Mouse (Mus musculus) CH12.LX (cell line): ENCODE measurements around the gene Slc25a45. TPM values are rescaled to one million over a fixed set of nuclear protein-coding genes. Genes with fewer than 3 reads are reported as not detected.

ENCODE experiments used
- DNase-seq: peaks from one replicate; pipeline ENCODE4 v3.0.0-alpha.2; 2013; ENCODE audit errors: extremely low read depth
- H3K27ac ChIP-seq: 2 replicates; pipeline ENCODE4 v1.5.1; 2012; ENCODE audit warnings: low read depth, mild to moderate bottlenecking, control low read depth, moderate library complexity; ENCODE audit not compliant: insufficient read depth
- H3K27me3 ChIP-seq: replicated peaks from 2 replicates; pipeline ENCODE3; 2012; ENCODE audit warnings: inconsistent platforms
- H3K36me3 ChIP-seq, 2 experiments: replicated peaks in 1 of 2; 2 replicates each; pipeline versions ENCODE3 to v1.6.1; 2012; ENCODE audit warnings: inconsistent platforms in 1 of 2, low read length in 1 of 2, mild to moderate bottlenecking in 1 of 2, mixed read lengths in 1 of 2, moderate library complexity in 1 of 2; ENCODE audit not compliant: control insufficient read depth in 1 of 2, insufficient read depth in 1 of 2
- H3K4me1 ChIP-seq, 2 experiments: 2 replicates each; pipeline ENCODE4 v1.6.1; 2012; ENCODE audit warnings: inconsistent platforms in 1 of 2, moderate library complexity in 1 of 2; ENCODE audit not compliant: insufficient read depth in 2 of 2, control insufficient read depth in 1 of 2
- H3K4me2 ChIP-seq: 2 replicates; pipeline ENCODE4 v1.6.1; 2012; ENCODE audit warnings: low read depth, mild to moderate bottlenecking, control low read depth; ENCODE audit not compliant: poor library complexity, insufficient read depth, severe bottlenecking
- H3K4me3 ChIP-seq, 3 experiments: fragments of 150-350 bp in 1 of 3; sonication (generic) in 1 of 3; replicated peaks in 1 of 3; 2 replicates each; pipeline versions ENCODE3 to v1.5.1; 2011 to 2012; ENCODE audit warnings: low read depth in 2 of 3, low read length in 2 of 3, mild to moderate bottlenecking in 2 of 3, moderate library complexity in 2 of 3, control low read depth in 1 of 3, improper control_type of control experiment in 1 of 3, inconsistent platforms in 1 of 3, mixed read lengths in 1 of 3; ENCODE audit not compliant: poor library complexity in 1 of 3
- H3K79me2 ChIP-seq: replicated peaks from 2 replicates; pipeline ENCODE4 v1.6.1; 2012; ENCODE audit warnings: mild to moderate bottlenecking, moderate library complexity; ENCODE audit not compliant: control insufficient read depth, poor library complexity, insufficient read depth, severe bottlenecking; ENCODE audit errors: extremely low read depth
- H3K9ac ChIP-seq: 2 replicates; pipeline ENCODE4 v1.6.1; 2012; ENCODE audit warnings: low read depth, mild to moderate bottlenecking, control low read depth, moderate library complexity; ENCODE audit not compliant: insufficient read depth
- H3K9me3 ChIP-seq: replicated peaks from 2 replicates; pipeline ENCODE3; 2012; ENCODE audit warnings: low read length, inconsistent platforms, mixed read lengths
- BHLHE40 ChIP-seq: IDR thresholded peaks from 2 replicates; pipeline ENCODE4 v1.6.1; 2011; ENCODE audit warnings: mild to moderate bottlenecking, low read depth, low read length, improper control_type of control experiment
- CHD1 ChIP-seq: IDR thresholded peaks from 2 replicates; pipeline ENCODE4 v1.6.1; 2012; ENCODE audit warnings: low read depth, low read length, improper control_type of control experiment, inconsistent platforms
- CHD2 ChIP-seq: IDR thresholded peaks from 2 replicates; pipeline ENCODE4 v1.6.1; 2011; ENCODE audit warnings: low read length, improper control_type of control experiment
- ELF1 ChIP-seq: IDR thresholded peaks from 2 replicates; pipeline ENCODE4 v1.6.1; 2014; ENCODE audit warnings: low read depth, mild to moderate bottlenecking, inconsistent platforms, low read length, improper control_type of control experiment
- EP300 ChIP-seq: IDR thresholded peaks from 2 replicates; pipeline ENCODE4 v1.6.1; 2011; ENCODE audit warnings: low read length, improper control_type of control experiment
- ETS1 ChIP-seq: conservative IDR thresholded peaks from 2 replicates; pipeline ENCODE4 v1.6.1; 2012; ENCODE audit warnings: low read depth, mild to moderate bottlenecking, inconsistent platforms, low read length, improper control_type of control experiment, moderate library complexity
- HCFC1 ChIP-seq: IDR thresholded peaks from 2 replicates; pipeline ENCODE4 v1.6.1; 2012; ENCODE audit warnings: low read depth, mild to moderate bottlenecking, inconsistent platforms, low read length, improper control_type of control experiment
- JUN ChIP-seq: IDR thresholded peaks from 2 replicates; pipeline ENCODE4 v1.6.1; 2011; ENCODE audit warnings: low read depth, mild to moderate bottlenecking, low read length, improper control_type of control experiment, moderate library complexity; ENCODE audit not compliant: insufficient read depth
- JUND ChIP-seq: conservative IDR thresholded peaks from 2 replicates; pipeline ENCODE4 v1.6.1; 2011; ENCODE audit warnings: low read depth, low read length, improper control_type of control experiment
- MAFK ChIP-seq: IDR thresholded peaks from 2 replicates; pipeline ENCODE4 v1.6.1; 2011; ENCODE audit warnings: low read length, improper control_type of control experiment; ENCODE audit not compliant: insufficient replicate concordance
- MAZ ChIP-seq: IDR thresholded peaks from 2 replicates; pipeline ENCODE4 v1.6.1; 2012; ENCODE audit warnings: low read depth, mild to moderate bottlenecking, inconsistent platforms, low read length, improper control_type of control experiment, moderate library complexity
- MYC ChIP-seq: IDR thresholded peaks from 2 replicates; pipeline ENCODE4 v1.6.1; 2011; ENCODE audit warnings: low read depth, mild to moderate bottlenecking, improper control_type of control experiment, low read length
- NELFE ChIP-seq: IDR thresholded peaks from 2 replicates; pipeline ENCODE4 v1.6.1; 2011; ENCODE audit warnings: low read depth, low read length, improper control_type of control experiment
- NRF1 ChIP-seq: IDR thresholded peaks from 2 replicates; pipeline ENCODE4 v1.6.1; 2014; ENCODE audit warnings: low read depth, mild to moderate bottlenecking, inconsistent platforms, low read length, improper control_type of control experiment, moderate library complexity
- PAX5 ChIP-seq: IDR thresholded peaks from 2 replicates; pipeline ENCODE4 v1.6.1; 2012; ENCODE audit warnings: low read length, inconsistent platforms, mixed read lengths
- POLR2A ChIP-seq: IDR thresholded peaks from 2 replicates; pipeline ENCODE4 v1.6.1; 2011; ENCODE audit warnings: low read depth, mild to moderate bottlenecking, improper control_type of control experiment, low read length
- RAD21 ChIP-seq: IDR thresholded peaks from 2 replicates; pipeline ENCODE4 v1.6.1; 2011; ENCODE audit warnings: low read depth, mild to moderate bottlenecking, low read length, improper control_type of control experiment, moderate library complexity
- SIN3A ChIP-seq: IDR thresholded peaks from 2 replicates; pipeline ENCODE4 v1.6.1; 2012; ENCODE audit warnings: low read length, improper control_type of control experiment, inconsistent platforms
- USF1 ChIP-seq: IDR thresholded peaks from 2 replicates; pipeline ENCODE4 v1.6.1; 2014; ENCODE audit warnings: low read depth, mild to moderate bottlenecking, inconsistent platforms, low read length, improper control_type of control experiment
- USF2 ChIP-seq: conservative IDR thresholded peaks from 2 replicates; pipeline ENCODE4 v1.6.1; 2011; ENCODE audit warnings: low read depth, low read length, improper control_type of control experiment
- ZC3H11A ChIP-seq: IDR thresholded peaks from 2 replicates; pipeline ENCODE4 v1.6.1; 2012; ENCODE audit warnings: low read depth, mild to moderate bottlenecking, inconsistent platforms, low read length, improper control_type of control experiment
- ZKSCAN1 ChIP-seq: IDR thresholded peaks from 2 replicates; pipeline ENCODE4 v1.6.1; 2012; ENCODE audit warnings: low read depth, inconsistent platforms, low read length, improper control_type of control experiment, borderline replicate concordance
- ZMIZ1 ChIP-seq: IDR thresholded peaks from 2 replicates; pipeline ENCODE4 v1.6.1; 2012; ENCODE audit warnings: low read depth, mild to moderate bottlenecking, inconsistent platforms, low read length, improper control_type of control experiment
- ZNF384 ChIP-seq: IDR thresholded peaks from 2 replicates; pipeline ENCODE4 v1.6.1; 2012; ENCODE audit warnings: low read depth, low read length, improper control_type of control experiment, inconsistent platforms
- dilution Hi-C: fragments of 300-500 bp; cut with MboI; formaldehyde crosslinking; loops from 2 replicates; pipeline ENCODE4 v1.14.3; 2020; ENCODE audit warnings: low sequenced_read_pairs; ENCODE audit not compliant: extremely low pct_unique_long_range_greater_than_20kb, extremely low pct_ligation_motif_present
- in situ Hi-C: fragments of 300-500 bp; cut with MboI; formaldehyde crosslinking; loops from 3 replicates; pipeline ENCODE4 v1.14.3; 2019; ENCODE audit warnings: low sequenced_read_pairs, low pct_ligation_motif_present, low pct_unique_long_range_greater_than_20kb, mixed read lengths
- polyA plus RNA-seq: library from polyadenylated mRNA; unstranded; fragments of >175 nt; gene quantifications from 2 replicates; pipeline ENCODE4 v1.2.1, GENCODE M21; 2012; ENCODE audit warnings: low read depth; ENCODE audit not compliant: insufficient read length
- total RNA-seq, 2 experiments: library from RNA; depleted of rRNA; stranded (reverse); fragments of 300-350 nt in 1 of 2; fragments of >200 nt in 1 of 2; gene quantifications; 2 replicates each; pipeline ENCODE4 v1.2.3; 2012 to 2014

Gene Slc25a45
- total and polyA plus RNA-seq, 3 experiments: 22.7 to 33.0 (median 23.1) TPM

DNA sequence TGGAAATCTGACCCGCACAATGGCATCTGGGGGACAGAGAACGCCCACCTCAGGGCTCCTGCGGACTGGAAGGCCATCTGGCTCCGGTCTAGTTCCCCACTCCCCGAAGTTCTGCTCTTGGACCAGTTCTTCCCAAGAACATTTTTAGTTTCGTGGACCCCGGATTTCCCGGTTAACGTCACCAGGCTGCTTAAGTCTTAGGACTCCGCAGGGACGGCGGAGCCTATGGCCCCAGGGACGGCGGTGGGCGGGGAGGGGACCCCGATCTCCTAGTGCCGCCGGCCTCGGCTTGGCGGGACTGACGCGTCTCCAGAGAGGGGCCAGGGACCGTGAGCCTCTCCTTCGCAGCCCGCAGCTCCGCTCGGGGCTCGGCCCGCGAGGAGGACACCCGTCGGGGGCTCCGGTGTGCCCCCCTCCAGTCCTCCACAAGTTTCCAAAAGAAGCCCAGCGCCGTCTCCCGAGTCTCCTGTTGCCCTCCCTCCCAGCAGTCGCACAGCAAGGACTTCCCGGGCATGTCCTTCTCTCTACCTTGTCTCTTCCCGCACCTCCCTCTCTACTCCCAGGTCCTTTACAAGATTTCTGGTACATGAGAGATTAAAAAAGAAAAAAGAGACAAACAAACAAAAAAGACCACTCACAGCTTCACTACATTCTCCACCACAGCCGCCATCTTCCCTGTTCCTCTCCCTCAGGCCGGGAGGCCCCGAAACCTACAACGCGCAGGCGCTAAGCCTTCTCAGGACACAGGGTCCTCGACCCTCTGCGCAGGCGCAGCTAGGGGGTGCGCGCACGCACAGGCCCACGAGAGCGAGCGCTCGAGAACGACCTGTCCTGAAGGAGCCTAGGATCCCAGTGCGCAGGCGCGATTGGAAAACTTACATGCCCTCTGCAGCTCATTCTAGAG is 34.7 kb downstream of the Slc25a45 start (continued):
- peak; percentile 74 for TF ChIP-seq HCFC1
- no peak for TF ChIP-seq EP300
- TF ChIP-seq ELF1: peak; percentile 52
- TF ChIP-seq NRF1: peak; percentile 89
- TF ChIP-seq USF1: no peak
- no peak for TF ChIP-seq JUND
- TF ChIP-seq BHLHE40: no peak
- TF ChIP-seq PAX5: no peak
- peak; percentile 92 for TF ChIP-seq ZMIZ1
- TF ChIP-seq MAZ: 0 out of 2 replicates have a peak, but pooled peaks have one; percentile 20
- TF ChIP-seq ZC3H11A: no peak
- TF ChIP-seq ETS1: no peak
- no peak for TF ChIP-seq ZKSCAN1
- no peak for TF ChIP-seq ZNF384
- TF ChIP-seq USF2: no peak
- TF ChIP-seq NELFE: peak; percentile 96
- TF ChIP-seq RAD21: no peak
- TF ChIP-seq JUN: no peak
- peak; percentile 90 for TF ChIP-seq CHD1

DNA sequence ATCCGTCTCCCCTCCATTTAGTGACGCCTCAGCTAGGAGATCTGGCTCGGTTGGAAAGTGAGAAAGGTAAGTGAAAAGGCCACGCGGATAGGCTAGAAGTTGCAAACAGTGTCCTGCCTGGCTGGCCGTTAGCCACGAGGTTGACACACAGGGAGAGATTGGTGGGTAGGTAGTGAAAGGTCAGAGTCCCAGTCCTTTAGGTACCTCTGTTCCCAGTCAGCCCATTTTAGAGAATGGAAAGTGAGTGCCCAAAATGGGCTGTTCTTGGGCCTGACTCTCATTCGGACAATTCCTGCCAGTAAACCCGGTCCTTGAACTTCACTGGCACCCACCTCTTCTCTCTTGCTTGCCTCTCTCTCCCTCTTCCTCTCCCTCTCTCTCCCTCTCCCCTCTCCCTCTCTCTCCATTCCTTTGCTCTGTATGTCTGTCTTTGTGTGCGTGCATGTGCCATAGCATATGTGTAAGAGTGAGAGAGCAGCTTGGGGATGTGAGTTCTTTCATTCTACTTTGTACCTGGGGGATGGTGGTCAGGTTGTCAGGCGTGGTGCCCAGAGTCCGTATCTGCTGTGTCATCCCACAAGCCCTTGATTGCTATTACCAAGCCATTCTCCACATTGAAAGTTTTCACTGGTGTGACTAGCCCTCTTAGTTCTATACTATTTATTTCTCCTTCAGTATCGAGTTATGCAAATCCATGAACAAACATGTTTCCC is 35.6 kb downstream of the Slc25a45 start, which contains the start of gene Dpf2:
Dpf2 (minus strand) TSS at position 4 of the 713 bp plus-strand sequence.
- H3K4me2 ChIP-seq: peak within 1 kb of the TSS; percentile 94
- no peaks in the 10 kb centered on the region for H3K27me3 ChIP-seq
- peaks cover 11 to 40% of the 10 kb centered on the region in 2 experiments for H3K4me1 ChIP-seq
- H3K9ac ChIP-seq: peak within 1 kb of the TSS; percentile 96
- dilution Hi-C loops: no loop called here
- TF ChIP-seq ZMIZ1 (no peak), PAX5 (no peak), SIN3A (no peak; the same call in none of the 2 replicates), MYC (no peak), MAFK (peak; percentile 39; the same call in 1 of the 2 replicates), CHD2 (no peak), POLR2A (no peak; the same call in 1 of the 2 replicates), NRF1 (peak; percentile 38; the same call in 1 of the 2 replicates), ETS1 (no peak), ELF1 (no peak; the same call in 1 of the 2 replicates)
- H3K9me3 ChIP-seq: no peaks in the 10 kb centered on the region
- H3K4me3 ChIP-seq: peak within 1 kb of the TSS; percentile 90 to 100 (median 93)
- H3K36me3 ChIP-seq: peaks cover 13 to 45% of the 10 kb centered on the region in 2 experiments
- DNase-seq: peak; percentile 29
- H3K79me2 ChIP-seq: peaks cover 45% of the 10 kb centered on the region
- H3K27ac ChIP-seq: peak within 1 kb of the TSS; percentile 47
- in situ Hi-C loops: no loop called here
